Mouse (Mus musculus): ENCODE measurements around the gene Meiob.

Meiob gene

DNA sequence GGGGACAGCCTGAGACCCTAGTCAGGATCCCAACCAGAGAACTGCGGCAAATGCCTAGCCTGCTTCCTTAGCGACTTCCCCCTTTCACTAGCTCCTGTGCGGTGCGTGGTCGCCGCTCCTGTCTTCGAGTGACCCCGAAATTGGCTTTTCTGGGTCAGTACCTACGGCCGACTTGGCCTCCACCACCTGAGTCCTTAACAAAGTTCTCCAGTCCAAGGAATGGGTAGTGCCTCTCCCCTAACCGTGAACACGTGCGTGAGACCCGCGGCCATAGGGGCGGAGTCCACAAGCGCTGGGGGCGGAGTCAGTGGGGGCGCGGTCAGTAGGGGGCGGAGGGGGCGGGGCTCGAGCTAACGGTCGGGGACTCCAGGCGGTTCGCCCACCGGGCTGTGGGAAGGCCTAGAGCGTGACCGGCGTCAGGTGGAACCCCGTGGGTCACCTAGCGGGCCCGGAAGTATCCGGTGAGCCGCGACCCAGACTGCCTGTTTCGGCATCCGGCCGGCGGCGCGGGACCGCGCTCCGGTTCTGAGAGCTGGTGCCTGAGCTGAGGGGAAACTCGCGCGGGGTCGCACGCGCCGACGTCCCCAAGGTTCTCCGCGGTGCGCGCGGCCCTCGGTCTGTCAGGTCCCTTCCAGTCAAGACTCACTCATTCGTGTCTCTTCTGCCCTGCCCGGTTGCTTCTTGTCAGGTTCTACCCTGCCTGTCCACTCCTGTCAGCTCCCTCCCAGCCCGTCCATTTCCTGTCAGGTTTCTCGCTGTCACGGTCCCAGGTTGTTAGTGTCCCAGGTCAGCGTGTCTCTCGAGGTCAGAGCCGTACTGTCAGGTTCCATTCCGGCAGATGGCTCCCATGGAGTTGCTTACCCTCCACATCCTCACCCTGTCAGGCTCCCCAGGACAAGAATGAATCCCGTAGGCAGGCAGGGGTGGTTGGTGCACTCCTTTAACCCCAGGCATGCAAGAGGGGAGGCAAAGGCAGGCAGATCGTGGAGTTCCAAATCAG is at the start of gene Meiob:
Meiob (plus strand) TSS at position 338 of the 1,000 bp plus-strand sequence.
- DNase-seq (ENCODE audit: low read depth), result peak; percentile 85

DNA sequence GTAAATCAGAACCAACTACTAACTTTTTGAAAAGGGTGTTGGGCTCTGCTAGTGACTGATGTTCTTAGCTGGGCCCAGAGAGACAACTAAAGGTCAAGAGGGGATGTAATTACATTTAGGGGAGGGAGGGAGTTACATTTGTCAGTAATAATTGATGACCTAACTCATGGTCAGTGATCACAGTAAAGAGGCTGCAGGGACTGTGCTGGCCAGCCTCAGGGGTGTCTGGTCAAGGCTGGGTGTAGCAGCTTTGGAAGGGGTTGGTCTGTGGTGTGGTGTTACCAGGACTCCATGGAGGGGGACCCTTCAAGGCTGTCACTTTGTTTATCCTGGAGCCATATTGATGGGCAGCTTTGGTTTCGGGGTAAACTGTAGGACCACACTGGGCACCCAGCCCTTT is 46.7 kb upstream of the Meiob start:
- no peak for DNase-seq (ENCODE audit: low read depth)

DNA sequence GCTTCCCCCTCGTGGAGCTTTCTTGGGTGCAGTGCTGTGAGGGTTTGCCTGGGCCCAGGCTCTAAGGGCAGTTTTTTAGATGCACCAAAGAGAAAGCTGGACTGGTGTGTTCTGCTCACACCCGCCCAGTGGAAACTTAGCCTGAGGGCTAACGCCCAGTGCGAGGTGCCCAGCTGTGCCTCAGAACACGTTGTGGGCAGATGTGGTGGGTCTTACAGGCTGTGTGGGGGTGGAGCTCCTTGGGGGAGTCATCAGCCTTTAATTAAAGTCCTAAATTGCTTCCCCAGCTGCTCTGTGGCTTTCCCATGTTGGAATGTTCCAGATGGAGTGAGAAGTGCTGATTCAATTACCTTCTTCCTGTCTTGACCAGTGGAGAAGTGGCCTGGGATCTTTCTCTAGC is 43.0 kb upstream of the Meiob start:
- no peak for DNase-seq (ENCODE audit: low read depth)

DNA sequence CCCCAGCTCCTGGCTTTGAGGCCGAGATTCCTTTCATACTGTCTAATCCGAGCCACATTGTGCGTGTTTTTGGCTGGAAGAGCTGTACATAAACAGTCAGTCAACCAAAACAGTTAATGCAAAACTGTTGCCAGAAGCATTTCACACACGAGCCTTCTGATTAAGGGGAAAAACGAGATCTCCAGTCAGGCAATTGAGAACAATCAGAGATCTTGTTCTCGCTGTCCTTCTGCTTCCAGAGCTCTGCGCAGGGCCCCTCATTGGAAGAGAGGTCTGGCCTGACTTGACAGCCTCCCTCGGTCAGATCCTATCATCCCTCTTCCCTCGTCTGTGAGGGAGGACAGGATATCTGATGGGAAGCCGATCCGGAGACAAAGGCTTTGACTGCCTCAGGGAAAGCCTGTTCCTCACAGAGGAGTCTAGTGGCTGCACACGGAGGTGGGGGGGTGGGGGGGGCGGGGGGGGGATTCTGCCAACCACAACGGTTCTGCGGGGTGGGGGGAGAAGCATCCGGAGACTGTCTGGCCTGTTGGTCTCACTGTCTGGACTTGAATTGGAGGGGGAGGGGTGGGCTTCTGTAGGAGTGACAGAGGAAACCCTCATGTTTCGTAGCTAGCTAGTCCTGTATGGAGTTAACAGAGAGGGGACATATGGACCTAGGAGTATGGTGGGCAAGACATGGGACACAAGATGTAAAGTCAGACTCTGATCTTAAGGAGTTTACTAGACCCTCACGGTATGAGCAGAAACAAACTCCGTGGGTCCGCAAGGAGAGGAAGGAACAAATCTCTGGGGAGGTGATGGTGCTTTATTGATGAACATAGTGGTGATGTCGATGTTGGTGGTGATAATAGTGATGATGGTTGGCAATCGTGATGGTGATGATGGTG is 38.8 kb upstream of the Meiob start:
- DNase-seq (ENCODE audit: low read depth), result no peak

DNA sequence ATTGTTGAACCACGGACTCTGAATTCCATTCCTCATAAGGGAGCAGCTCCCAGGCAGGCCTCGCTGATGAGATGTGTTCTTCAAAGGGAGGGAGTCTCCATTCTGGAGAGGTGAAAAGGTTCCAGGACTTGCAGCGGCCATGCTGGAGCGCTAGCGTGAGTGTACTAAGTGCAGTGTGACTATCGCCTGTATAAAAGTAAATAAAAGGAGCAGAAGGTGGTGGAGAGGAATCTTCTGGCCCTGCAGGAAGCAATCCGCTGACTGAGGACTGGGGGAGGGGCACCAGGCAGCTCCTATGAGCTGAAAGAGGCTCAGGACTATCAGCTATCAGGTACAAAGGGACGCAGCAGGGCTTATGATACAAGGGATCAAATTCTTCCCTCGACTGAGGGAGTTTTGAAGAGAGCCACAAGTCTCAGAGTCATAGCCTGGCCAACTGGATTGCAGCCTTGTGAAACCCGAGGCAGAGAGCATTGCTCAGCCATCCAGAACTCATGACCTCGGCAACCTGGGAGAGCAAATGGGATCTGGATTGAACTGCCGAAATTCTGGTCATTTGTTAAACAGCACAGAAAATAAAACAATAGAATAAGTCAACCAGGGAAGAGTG is 37.7 kb upstream of the Meiob start:
- no peak for DNase-seq (ENCODE audit: low read depth)

DNA sequence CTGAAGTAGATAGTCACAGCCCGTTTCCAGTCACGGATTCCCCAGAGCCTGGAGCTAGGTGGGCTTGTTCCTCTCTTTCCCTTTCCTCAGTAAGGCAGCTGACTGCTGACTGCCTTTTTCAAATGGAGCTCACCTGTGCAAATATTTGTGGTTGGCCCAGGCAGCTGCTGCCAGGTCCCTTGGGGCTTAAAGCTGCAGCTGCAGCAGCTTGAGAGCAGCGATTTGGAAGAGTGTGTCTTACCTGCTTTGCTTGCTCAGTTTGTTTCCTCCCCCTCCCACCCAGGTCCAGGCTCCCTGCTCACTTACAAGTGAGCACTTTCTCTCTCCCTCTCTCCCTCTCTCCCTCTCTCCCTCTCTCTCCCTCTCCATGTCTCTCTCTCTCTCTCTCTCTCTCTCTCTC is 34.9 kb upstream of the Meiob start:
- no peak for DNase-seq (ENCODE audit: low read depth)

DNA sequence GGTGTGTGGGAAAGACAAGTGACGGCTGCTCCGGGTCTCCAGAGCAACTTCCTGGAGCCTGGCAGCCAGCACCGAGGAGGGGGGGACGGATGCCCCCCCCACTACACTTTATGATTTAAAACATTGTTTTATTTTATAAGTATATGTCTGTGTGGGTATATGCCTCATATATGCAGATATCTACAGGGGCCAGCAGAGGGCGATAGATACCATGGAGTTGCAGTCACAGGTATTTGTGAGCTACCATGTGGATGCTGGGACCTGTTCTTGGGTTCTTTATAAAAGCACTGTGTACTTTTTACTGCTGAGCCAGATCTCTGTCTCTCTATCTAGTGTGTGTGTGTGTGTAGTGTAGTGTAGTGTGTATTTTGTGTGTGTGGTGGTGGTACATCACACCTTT is 30.8 kb upstream of the Meiob start:
- peak; percentile 41 for DNase-seq (ENCODE audit: low read depth)

DNA sequence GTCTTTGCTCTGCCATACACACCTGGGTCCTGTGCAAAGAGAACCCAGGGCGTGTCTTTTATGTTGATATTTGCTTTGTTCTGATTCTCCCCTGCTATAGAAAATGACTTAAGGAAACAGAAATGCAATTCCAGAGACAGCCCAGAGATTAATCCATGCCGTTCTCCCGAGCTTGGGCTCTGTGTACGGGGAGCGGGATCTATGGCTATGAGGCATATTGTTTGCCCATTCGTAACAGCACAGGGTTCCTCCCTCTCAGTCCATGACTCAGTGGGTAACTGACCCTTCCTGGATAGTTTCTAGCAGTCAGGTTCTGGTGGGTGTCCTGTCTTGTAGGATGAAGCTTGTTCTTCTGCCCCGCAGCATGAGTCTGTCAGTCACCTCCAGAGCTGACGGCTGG is 28.9 kb upstream of the Meiob start:
- no peak for DNase-seq (ENCODE audit: low read depth)

DNA sequence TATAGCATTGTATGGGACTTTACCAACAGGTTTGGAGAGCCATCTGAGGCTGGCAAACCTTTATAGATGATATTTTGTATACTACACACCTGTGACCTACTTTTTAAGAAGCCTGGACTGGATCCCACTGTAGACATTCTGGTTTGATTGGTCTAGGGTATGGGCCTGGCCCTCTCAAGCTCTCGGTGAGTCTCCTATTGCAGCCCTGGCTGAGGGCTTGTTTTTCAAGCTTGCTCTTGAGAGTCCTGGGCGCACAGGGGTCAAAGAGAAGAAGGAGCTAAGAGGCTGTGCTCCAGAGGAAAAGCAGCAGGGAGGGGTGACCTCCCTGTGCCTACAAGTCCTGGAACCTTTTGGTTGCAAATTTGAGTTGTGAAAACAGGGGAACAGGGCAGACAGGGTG is 27.0 kb upstream of the Meiob start:
- no peak for DNase-seq (ENCODE audit: low read depth)

DNA sequence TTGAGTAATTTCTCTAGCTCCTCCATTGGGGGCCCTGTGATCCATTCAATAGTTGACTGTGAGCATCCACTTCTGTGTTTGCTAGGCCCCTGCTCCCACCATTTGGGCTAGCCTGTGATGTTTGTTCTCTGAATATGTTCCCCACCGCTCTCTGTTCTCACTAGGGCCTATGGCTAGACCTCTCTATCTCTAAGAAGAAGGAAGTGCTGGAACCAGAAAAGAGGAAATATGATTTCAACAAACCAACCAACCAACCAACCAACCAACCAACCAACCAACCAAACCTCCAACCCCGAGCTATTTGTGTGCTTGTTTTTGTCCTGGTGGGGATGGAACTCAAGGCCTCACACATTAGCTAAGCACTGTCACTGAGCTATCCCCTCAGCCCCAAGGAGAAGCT is 23.3 kb upstream of the Meiob start:
- DNase-seq (ENCODE audit: low read depth), result peak; percentile 48

DNA sequence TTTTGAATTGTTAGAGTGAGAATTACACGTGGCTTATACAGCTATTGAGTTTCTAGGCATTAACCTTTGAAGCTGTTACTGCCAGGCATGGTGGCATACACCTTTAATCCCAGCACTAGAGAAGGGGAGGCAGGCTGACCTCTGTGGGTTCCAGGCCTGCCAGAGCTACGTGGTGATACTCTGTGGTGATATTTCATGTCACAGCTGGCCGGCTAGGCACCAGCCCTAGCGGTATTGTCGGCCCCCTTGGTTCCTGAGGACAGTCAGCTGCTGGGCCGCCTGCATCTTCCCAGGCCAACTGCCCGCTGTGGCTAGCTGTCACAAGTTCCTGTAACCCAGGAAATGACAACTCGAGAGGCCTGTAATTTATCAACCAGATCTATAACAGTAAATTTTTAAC is 11.9 kb upstream of the Meiob start:
- no peak for DNase-seq (ENCODE audit: low read depth)

DNA sequence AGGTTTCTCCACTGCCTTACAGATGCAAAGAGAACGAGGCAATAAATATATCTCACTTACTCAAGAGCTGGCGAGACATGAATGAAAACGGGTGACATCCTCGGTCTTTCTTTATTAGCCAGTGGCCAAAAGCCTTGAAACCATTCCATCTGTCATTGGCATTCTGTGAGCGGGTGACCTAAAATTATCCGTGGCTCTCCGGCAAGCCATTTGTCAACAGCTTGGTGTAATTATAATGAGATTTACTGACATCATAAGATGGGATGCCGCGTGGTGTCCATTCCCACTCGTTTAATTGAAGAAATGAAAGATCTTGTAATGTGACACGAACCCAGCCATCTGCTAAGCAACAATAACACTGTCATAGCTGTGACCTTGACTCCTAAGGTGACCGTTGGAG is 9.3 kb upstream of the Meiob start:
- no peak for DNase-seq (ENCODE audit: low read depth)

DNA sequence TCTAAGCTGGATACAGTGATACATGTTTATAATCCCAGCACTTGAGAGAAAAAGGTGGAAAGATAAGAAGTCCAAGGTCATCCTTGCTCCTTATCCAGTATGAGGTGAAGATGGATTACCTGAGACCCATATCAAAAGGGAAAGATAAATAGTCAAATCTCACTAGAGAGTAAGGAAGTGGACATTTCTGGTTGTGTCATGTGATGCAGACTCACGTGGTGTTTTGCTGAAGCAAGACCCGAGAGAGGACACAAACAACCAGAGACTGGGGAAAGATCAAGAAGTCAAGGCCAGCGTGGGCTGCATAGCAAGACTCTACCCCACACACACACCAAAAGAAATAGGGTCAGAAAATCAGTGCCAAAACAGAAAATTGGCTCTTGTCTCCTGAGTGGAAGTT is 7.1 kb upstream of the Meiob start:
- peak; percentile 45 for DNase-seq (ENCODE audit: low read depth)

DNA sequence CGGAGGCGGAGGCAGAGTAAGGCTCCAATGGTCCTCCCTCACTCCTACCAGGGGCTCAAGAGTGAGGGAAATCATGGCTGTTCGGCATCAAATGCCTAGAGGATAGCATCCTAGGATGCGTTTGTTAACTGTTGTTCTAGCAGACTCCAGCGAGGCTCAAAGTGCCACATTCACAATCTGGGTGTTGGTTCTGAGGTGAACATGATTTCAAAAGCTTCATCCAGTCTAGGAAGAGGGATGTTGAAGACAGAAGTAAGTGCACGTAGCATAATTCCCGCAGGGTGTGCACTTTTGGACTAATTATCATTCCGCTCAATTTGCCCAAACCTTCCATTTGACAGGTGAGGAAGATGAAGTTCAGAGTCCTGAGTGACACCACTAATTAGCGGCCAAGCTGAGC is 5.9 kb upstream of the Meiob start:
- DNase-seq (ENCODE audit: low read depth), result no peak

DNA sequence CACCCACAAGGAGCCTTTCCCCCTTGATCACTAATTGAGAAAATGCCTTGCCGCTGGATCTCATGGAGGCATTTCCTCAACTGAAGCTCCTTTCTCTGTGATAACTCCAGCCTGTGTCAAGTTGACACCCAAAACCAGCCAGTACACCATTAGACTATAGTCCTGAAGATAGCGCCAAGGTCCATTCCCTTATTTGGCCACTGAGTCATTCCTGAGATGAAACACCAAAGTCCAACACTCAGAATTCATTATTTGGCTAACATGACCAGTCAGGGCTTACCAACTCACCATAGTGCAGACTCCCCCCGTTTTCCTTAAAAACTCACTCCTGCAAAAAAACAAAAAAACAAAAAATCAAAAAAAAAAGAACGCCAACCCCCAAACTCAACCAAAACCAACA is 4.6 kb upstream of the Meiob start:
- no peak for DNase-seq (ENCODE audit: low read depth)

DNA sequence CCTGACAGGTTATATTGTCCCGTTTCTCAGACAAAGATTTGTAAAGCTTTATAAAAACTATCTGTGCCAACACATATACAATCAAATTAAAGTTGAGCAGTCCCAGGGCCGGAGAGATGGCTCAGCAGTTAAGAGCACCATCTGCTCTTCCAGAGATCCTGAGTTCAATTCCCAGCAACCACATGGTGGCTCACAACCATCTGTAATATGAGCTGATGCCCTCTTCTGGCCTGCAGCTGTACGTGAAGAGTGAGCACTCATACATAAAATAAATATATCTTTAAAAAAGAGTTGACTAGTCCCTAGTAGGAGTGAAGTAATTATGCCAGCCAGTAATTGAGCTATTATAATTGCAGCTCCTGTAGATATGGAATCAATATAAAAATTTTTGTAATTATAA is 3.6 kb upstream of the Meiob start:
- DNase-seq (ENCODE audit: low read depth), result no peak

DNA sequence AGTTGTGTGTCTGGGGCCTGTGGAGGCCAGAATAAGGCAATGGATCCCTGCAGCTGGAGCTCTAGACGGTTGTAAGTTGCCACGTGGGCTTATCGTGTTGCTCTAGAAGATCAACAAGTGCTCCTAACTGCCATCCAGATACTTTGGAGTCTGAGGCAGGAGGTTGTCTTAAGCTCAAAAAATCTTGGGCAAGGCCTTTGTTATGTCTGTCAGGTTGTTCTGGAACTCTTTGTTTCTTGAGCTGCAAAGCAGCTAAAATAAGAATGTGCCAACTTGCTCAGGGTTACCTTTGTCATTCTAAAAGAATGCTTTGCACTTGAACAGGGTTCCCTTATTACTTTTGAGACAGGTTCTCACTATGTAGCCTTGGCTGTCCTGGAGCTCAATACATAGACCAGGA is 7.1 kb downstream of the Meiob start:
- no peak for DNase-seq (ENCODE audit: low read depth)

DNA sequence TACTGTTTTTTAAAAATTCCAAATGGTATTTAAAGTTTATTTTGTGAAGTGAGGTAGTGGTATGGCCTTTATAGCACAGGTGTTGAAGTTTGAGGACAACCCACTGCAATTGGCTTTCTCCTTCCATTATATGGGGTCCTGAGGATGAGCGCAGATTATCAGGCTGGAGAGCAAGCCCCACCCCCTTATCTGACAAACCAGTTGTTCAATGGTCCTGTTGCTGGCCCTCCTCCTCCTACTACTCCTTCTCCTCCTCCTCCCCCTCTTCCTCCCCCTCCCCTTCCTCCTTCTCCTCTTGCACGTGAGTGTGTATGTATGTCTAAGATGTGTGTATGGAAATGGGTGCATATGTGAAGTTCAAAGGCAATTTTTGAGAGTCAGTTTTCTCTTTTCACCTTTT is 8.1 kb downstream of the Meiob start:
- no peak for DNase-seq (ENCODE audit: low read depth)

DNA sequence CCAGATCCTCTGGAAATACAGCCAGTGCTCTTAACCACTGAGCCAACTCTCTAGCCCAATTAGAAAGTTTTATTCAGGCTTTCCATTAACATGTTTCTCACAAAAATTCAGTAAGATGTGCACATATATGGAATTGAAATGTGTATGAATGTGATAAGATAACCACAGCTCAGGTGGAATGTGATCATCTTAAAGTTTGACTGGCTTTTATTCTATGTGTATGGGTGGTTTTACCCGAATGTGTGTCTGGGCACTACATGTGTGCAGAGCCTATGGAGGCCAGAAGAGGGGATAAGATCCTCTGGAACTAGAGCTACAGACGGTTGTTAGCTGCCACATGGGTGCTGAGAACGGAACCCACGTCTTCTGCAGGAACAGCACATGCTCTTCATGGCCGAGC is 11.2 kb downstream of the Meiob start:
- DNase-seq (ENCODE audit: low read depth), result no peak

DNA sequence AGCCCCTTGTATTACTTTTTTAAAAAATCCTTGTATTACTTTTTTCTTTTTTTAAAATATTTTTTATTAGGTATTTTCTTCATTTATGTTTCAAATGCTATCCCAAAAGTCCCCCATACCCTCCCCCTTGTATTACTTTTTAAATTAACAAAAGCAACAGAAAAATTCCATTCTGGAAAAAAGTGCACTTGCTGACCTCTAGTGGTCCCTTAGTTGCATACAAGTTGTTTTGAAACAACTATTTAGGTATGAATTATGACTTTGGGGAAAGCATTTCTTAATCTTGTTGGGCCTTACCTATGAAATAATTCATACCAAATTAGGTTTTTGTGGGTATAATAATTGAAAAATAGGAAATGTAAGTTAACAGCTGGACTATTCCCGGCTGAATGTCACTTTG is 13.4 kb downstream of the Meiob start:
- peak; percentile 78 for DNase-seq (ENCODE audit: low read depth)

DNA sequence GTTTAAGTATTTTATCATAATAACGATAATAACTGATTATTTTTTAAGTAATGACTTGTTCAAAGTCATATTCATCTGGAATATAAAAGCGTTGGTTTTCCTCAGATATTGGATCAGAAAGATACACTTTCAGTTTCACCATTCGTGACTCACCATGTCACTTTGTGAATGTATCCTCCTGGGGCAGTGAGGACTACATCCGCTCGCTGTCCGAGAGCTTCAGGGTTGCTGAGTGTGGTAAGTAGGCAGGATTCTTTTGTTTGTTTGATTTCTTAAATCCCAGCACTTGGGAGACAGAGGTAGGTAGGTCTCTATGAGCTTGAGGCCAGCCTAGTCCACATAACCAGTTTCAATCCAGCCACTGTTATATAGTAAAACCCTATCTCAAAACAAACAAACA is 14.1 kb downstream of the Meiob start:
- peak; percentile 70 for DNase-seq (ENCODE audit: low read depth)

DNA sequence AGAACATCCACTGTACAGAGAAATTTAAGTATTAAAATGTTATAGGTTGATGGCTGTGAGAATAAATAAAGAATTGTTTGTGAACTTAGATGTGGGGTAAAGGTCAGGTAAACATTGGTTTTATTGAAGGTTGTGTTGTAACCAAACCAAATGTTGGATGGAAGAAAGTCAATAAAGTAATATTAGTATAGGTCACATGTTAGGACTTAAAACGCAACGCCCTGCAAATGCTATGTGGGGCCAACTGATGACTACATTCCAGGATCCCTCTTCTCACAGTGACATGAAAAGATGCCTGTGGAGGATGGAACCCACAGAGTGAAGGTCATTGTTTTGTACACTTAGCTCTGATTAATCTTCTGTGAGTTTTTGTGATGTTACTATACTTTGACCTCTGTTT is 15.4 kb downstream of the Meiob start:
- DNase-seq (ENCODE audit: low read depth), result no peak
